Mouse (Mus musculus) cerebellum, adult 2 months (tissue): ENCODE data around the gene Cds1.

ENCODE experiments used
- CTCF ChIP-seq: fragments of 200-500 bp; IDR thresholded peaks from 2 replicates; pipeline ENCODE4 v1.5.1; 2011; ENCODE audit warnings: low read depth, mild to moderate bottlenecking, control low read depth, low read length, moderate library complexity, borderline replicate concordance; ENCODE audit not compliant: insufficient read depth
- POLR2A ChIP-seq: fragments of 200-500 bp; IDR thresholded peaks from 2 replicates; pipeline ENCODE4 v1.6.1; 2011; ENCODE audit warnings: low read length, control low read depth, borderline replicate concordance; ENCODE audit not compliant: insufficient read depth

- TF ChIP-seq CTCF = no peak
- TF ChIP-seq POLR2A = no peak
Observed at GRCm38 (mm10) chr5:101852116-101852680, 87.3 kb downstream of the Cds1 start.
